Mouse (Mus musculus) megakaryocyte, embryonic 14.5 days (primary cell): ENCODE data around the gene Cpm.

Source experiments
- FLI1 ChIP-seq: IDR thresholded peaks from 2 replicates; pipeline ENCODE4 v1.6.1; 2012; ENCODE audit warnings: low read length, inconsistent platforms, mixed read lengths
- GATA1 ChIP-seq: IDR thresholded peaks from 3 replicates; pipeline ENCODE4 v1.6.1; 2012; ENCODE audit warnings: mixed read lengths, low read length, inconsistent platforms, borderline replicate concordance

DNA sequence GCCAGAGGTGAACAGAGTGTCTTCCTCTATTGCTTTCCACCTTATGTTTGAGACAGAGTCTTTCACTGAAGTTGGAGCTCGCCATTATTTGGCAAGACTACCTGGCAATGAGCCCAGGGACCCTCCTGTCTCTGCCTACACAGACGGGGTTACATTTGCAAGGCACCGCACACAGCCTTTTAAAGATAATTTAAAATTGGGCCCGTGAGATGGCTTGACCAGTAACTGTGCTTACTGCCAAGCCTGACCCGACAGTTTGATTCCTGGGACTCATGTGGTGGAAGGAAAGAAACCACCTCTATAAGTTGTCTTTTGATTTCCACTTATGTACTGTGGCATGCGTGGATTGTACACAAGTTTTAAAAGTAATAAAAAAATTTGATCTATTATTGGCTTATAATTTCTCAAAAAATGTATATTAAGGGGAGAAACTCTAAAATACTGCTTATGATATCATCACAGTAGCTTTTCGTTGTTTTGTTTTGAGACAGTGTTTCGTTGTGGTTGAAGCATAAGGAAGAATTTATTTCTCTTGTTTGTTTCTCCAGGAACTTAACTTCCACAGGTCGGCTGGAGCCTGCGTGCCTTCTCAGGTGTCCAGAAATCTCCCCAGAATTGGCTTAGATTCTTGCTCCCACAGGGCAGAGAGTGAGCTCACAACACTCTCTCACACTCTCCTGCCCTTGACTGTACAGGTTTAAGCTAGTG, 5.2 kb downstream of the Cpm start:
- TF ChIP-seq GATA1 (no peak), FLI1 (no peak)
